Mouse (Mus musculus) lung, postnatal 0 days (tissue): ENCODE measurements around the gene Rbpj.

Experiments
- CTCF ChIP-seq: IDR thresholded peaks from 2 replicates; pipeline ENCODE4 v1.5.1; 2016; ENCODE audit warnings: antibody characterized with exemption, mild to moderate bottlenecking
- EP300 ChIP-seq: IDR thresholded peaks from 2 replicates; pipeline ENCODE4 v1.6.1; 2016; ENCODE audit warnings: antibody characterized with exemption, mild to moderate bottlenecking, control low read depth

DNA sequence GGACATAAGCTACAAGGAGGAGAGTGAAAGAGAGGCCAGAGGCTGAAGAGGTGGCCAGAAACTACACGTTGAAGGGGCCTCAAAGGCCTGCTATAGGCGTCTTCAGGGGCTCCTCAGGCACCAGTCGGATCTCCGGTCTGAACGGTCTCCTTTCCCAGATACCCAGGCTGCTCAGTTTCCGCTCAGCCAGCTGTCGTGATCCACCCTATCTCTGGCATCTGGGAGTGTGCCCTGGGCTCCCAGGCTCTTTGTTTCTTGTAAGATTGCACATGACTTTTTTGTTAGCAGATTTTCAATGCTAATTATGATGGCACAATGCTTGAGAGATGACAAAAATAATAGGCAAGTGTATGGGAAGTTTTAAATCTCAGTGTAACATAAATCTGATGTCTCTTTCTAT lies 95.2 kb downstream of the Rbpj start:
- TF ChIP-seq CTCF (no peak), EP300 (no peak)
